Mouse (Mus musculus): ENCODE results near the gene Shank2. TPM values are rescaled to one million over a fixed set of nuclear protein-coding genes. Genes with fewer than 3 reads are reported as not detected.
A peak's percentile ranks its signal among the peaks of the same experiment; 100 is the strongest.

Shank2 gene
- total and polyA plus RNA-seq, 3 experiments = not detected

DNA sequence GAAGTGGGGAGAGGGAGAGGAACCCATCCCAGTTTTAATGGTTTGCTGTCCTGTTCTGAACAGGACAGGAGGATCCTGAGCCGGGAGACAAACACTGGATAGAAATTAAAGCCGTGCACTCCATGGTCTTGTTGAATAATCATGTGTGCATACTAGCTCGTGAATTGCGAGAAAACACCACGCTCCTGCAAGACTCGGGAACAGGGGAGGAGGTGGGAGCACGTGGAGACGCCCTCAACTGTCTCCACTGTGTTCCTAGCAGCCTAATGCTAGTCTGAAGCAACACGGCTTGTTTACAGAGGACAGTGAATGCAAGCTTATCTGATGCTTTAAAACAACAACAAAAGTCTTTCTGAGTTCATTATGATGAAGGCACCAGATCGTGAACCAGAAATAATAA is 379.9 kb downstream of the Shank2 start:
- no peaks in the 10 kb centered on the region for H3K27me3 ChIP-seq (ENCODE audit: control insufficient read depth in 1 of 2, insufficient read depth in 2 of 2, low read length in 2 of 2)
- no peak for DNase-seq (ENCODE audit: low read depth, low spot score)
- TF ChIP-seq CHD1 (IDR thresholded peaks at IDR 0.05; ENCODE audit: low read depth, low read length) (no peak), CHD2 (IDR thresholded peaks at IDR 0.05; ENCODE audit: low read length) (no peak)
- H3K9me3 ChIP-seq (replicated peaks; ENCODE audit: insufficient read depth, low read length) = no peaks in the 10 kb centered on the region
- H3K27ac ChIP-seq (ENCODE audit: control insufficient read depth, low read depth, low read length) = no peak overlapping the region
- no peak overlapping the region for H3K4me3 ChIP-seq (ENCODE audit: control insufficient read depth in 1 of 2, insufficient read depth in 1 of 2, low read depth in 2 of 2, low read length in 2 of 2)
- no peaks in the 10 kb centered on the region for H3K79me2 ChIP-seq (ENCODE audit: control insufficient read depth, insufficient read depth, low read length, poor library complexity)
- H3K9ac ChIP-seq (ENCODE audit: control insufficient read depth, low read depth, low read length, poor library complexity, severe bottlenecking) = no peak overlapping the region
- no peaks in the 10 kb centered on the region for H3K36me3 ChIP-seq (ENCODE audit: control insufficient read depth in 1 of 2, insufficient read depth in 2 of 2, low read length in 2 of 2)
- H3K4me1 ChIP-seq (ENCODE audit: control insufficient read depth in 1 of 2, insufficient read depth in 2 of 2, low read length in 2 of 2) = no peaks in the 10 kb centered on the region

DNA sequence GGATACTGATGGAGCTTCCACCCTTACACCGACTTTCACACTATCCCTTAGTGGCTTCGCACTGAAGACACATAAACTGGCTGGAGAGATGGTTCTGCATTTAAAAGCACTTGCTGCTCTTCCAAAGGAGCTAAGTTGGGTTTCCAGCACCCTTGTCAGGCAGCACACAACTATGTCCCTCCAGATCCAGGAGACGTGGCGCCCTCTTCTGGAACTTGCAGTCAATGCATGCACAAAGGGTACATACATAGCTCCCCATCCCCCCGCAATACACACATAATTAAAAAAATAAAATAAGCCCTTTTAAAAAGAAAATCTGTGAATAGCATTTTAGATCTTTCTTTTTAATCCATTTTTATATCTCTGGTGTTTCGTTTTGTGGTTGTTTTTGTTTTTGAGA is 385.8 kb downstream of the Shank2 start:
- Histone ChIP-seq H3K27ac (ENCODE audit: control insufficient read depth, low read depth, low read length) (no peak overlapping the region), H3K4me1 (ENCODE audit: control insufficient read depth in 1 of 2, insufficient read depth in 2 of 2, low read length in 2 of 2) (no peaks in the 10 kb centered on the region), H3K27me3 (ENCODE audit: control insufficient read depth in 1 of 2, insufficient read depth in 2 of 2, low read length in 2 of 2) (no peaks in the 10 kb centered on the region), H3K4me3 (ENCODE audit: control insufficient read depth in 1 of 2, insufficient read depth in 1 of 2, low read depth in 2 of 2, low read length in 2 of 2) (no peak overlapping the region), H3K36me3 (ENCODE audit: control insufficient read depth in 1 of 2, insufficient read depth in 2 of 2, low read length in 2 of 2) (no peaks in the 10 kb centered on the region), H3K79me2 (ENCODE audit: control insufficient read depth, insufficient read depth, low read length, poor library complexity) (no peaks in the 10 kb centered on the region), H3K9me3 (replicated peaks; ENCODE audit: insufficient read depth, low read length) (no peaks in the 10 kb centered on the region), H3K9ac (ENCODE audit: control insufficient read depth, low read depth, low read length, poor library complexity, severe bottlenecking) (no peak overlapping the region)
- DNase-seq (ENCODE audit: low read depth, low spot score) = no peak
- TF ChIP-seq KAT2A (conservative IDR thresholded peaks at IDR 0.05; ENCODE audit: low read depth, low read length) (no peak), MAX (IDR thresholded peaks at IDR 0.05; ENCODE audit: low read length) (no peak), MEF2A (IDR thresholded peaks at IDR 0.05; ENCODE audit: extremely low read depth, insufficient replicate concordance, low read depth, low read length, poor library complexity, severe bottlenecking) (no peak), POLR2A (IDR thresholded peaks at IDR 0.05; ENCODE audit: control insufficient read depth in 1 of 2, insufficient read depth in 1 of 2, low read depth in 1 of 2, low read length in 2 of 2, poor library complexity in 1 of 2) (no peak), CTCF (IDR thresholded peaks at IDR 0.05 in 2 of 3, conservative IDR thresholded peaks at IDR 0.05 in 1 of 3; ENCODE audit: control insufficient read depth in 1 of 3, insufficient read depth in 1 of 3, low read depth in 2 of 3, low read length in 3 of 3, poor library complexity in 1 of 3, severe bottlenecking in 1 of 3) (peak; percentile 9 to 19 (median 12); a peak in 1 of 6 replicates)

DNA sequence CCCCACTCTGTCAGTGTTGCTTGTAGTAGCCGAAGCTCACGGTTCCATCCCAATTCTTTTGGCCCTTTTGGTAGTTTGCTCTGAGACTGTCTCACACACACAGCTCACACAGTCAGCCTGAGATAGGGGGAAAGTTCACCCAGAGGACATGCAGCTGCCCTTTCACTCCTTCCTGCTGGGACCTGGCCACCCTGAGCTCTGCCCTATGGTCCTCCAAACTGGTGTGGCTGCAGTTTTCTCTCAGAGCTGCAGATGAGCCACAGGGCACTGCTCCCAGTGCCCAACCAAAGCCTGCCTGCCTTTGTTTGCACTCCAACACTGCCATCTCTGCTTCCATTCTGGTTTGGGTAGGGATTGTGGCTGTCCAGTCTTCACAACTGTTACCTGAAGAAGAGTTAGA is 388.0 kb downstream of the Shank2 start:
- Histone ChIP-seq H3K9me3 (replicated peaks; ENCODE audit: insufficient read depth, low read length) (no peaks in the 10 kb centered on the region), H3K27ac (ENCODE audit: control insufficient read depth, low read depth, low read length) (no peak overlapping the region), H3K4me1 (ENCODE audit: control insufficient read depth in 1 of 2, insufficient read depth in 2 of 2, low read length in 2 of 2) (no peaks in the 10 kb centered on the region), H3K9ac (ENCODE audit: control insufficient read depth, low read depth, low read length, poor library complexity, severe bottlenecking) (no peak overlapping the region), H3K36me3 (ENCODE audit: control insufficient read depth in 1 of 2, insufficient read depth in 2 of 2, low read length in 2 of 2) (no peaks in the 10 kb centered on the region), H3K4me3 (ENCODE audit: control insufficient read depth in 1 of 2, insufficient read depth in 1 of 2, low read depth in 2 of 2, low read length in 2 of 2) (no peak overlapping the region), H3K79me2 (ENCODE audit: control insufficient read depth, insufficient read depth, low read length, poor library complexity) (no peaks in the 10 kb centered on the region), H3K27me3 (ENCODE audit: control insufficient read depth in 1 of 2, insufficient read depth in 2 of 2, low read length in 2 of 2) (no peaks in the 10 kb centered on the region)
- no peak for TF ChIP-seq E2F4 (IDR thresholded peaks at IDR 0.05; ENCODE audit: borderline replicate concordance, low read depth, low read length)
- no peak for TF ChIP-seq USF1 (IDR thresholded peaks at IDR 0.05; ENCODE audit: low read depth, low read length)
- TF ChIP-seq GABPA (IDR thresholded peaks at IDR 0.05; ENCODE audit: low read depth, low read length) = no peak
- no peak for TF ChIP-seq RAD21 (IDR thresholded peaks at IDR 0.05; ENCODE audit: low read depth, low read length)
- TF ChIP-seq ELF1 (IDR thresholded peaks at IDR 0.05; ENCODE audit: low read depth, low read length) = no peak
- no peak for TF ChIP-seq POLR2A (IDR thresholded peaks at IDR 0.05; ENCODE audit: control insufficient read depth in 1 of 2, insufficient read depth in 1 of 2, low read depth in 1 of 2, low read length in 2 of 2, poor library complexity in 1 of 2)
- TF ChIP-seq MYB (IDR thresholded peaks at IDR 0.05; ENCODE audit: low read depth, low read length) = no peak
- TF ChIP-seq JUND (IDR thresholded peaks at IDR 0.05; ENCODE audit: low read depth, low read length) = no peak
- no peak for TF ChIP-seq ZC3H11A (IDR thresholded peaks at IDR 0.05; ENCODE audit: low read depth, low read length)
- no peak for TF ChIP-seq TAL1 (IDR thresholded peaks at IDR 0.05; ENCODE audit: low read length)
- TF ChIP-seq TBP (IDR thresholded peaks at IDR 0.05; ENCODE audit: low read depth, low read length) = no peak
- TF ChIP-seq BHLHE40 (IDR thresholded peaks at IDR 0.05; ENCODE audit: borderline replicate concordance, low read depth, low read length) = no peak
- TF ChIP-seq ETS1 (IDR thresholded peaks at IDR 0.05; ENCODE audit: low read depth, low read length) = no peak
- no peak for TF ChIP-seq SMC3 (IDR thresholded peaks at IDR 0.05; ENCODE audit: low read depth, low read length)
- TF ChIP-seq TCF12 (IDR thresholded peaks at IDR 0.05; ENCODE audit: low read depth, low read length) = no peak
- TF ChIP-seq CHD1 (IDR thresholded peaks at IDR 0.05; ENCODE audit: low read depth, low read length) = no peak
- no peak for TF ChIP-seq GATA1 (IDR thresholded peaks at IDR 0.05; ENCODE audit: low read depth, low read length)
- no peak for TF ChIP-seq CTCF (IDR thresholded peaks at IDR 0.05 in 2 of 3, conservative IDR thresholded peaks at IDR 0.05 in 1 of 3; ENCODE audit: control insufficient read depth in 1 of 3, insufficient read depth in 1 of 3, low read depth in 2 of 3, low read length in 3 of 3, poor library complexity in 1 of 3, severe bottlenecking in 1 of 3)
- no peak for DNase-seq (ENCODE audit: low read depth, low spot score)
